Mouse (Mus musculus) cerebellum, postnatal 14 days (tissue): Measurements from ENCODE around the gene Arfip2.

ENCODE experiments used
- DNase-seq, 2 experiments: peaks; one replicate each; pipeline ENCODE4 v3.0.0; 2021; ENCODE audit warnings: mixed read lengths in 2 of 2

The Arfip2 gene

GRCm38 (mm10) chr7:105640233-105640893 is at the start of gene Arfip2, which contains the start of gene Gm45799:
Gene Arfip2, minus strand, starts transcription at chr7:105640416.
Gene Gm45799, plus strand, starts transcription at chr7:105640552.
- peak; percentile 95 to 98 for DNase-seq

GRCm38 (mm10) chr7:105685541-105686197 is 45.5 kb upstream of the Arfip2 start:
- DNase-seq = no peak

GRCm38 (mm10) chr7:105650639-105651435 is 10.6 kb upstream of the Arfip2 start, which contains the start of gene Dnhd1:
Gene Dnhd1, plus strand, starts transcription at chr7:105650827.
- peak; percentile 63 to 72 for DNase-seq

GRCm38 (mm10) chr7:105641936-105642335 is 1.7 kb upstream of the Arfip2 start:
- DNase-seq = no peak

- peak in 1 of 2 experiments; percentile 63 for DNase-seq
These were observed 659 bp upstream of the Arfip2 start for GRCm38 (mm10) chr7:105640894-105641255.

- DNase-seq = no peak
These were observed 460 bp downstream of the Arfip2 start, which contains the start of gene Timm10b for GRCm38 (mm10) chr7:105639756-105640155. Gene Timm10b, plus strand, starts transcription at chr7:105640056.

GRCm38 (mm10) chr7:105639304-105639703 is 912 bp downstream of the Arfip2 start:
- peak in 1 of 2 experiments; percentile 51 for DNase-seq

- no peak for DNase-seq
These were observed 1.4 kb downstream of the Arfip2 start for GRCm38 (mm10) chr7:105638776-105639175.

- DNase-seq = no peak
These were observed 4.5 kb downstream of the Arfip2 start for GRCm38 (mm10) chr7:105635726-105636125.

GRCm38 (mm10) chr7:105634272-105634920 is 5.8 kb downstream of the Arfip2 start:
- DNase-seq = no peak

GRCm38 (mm10) chr7:105633801-105634135 is 6.4 kb downstream of the Arfip2 start:
- DNase-seq = no peak

GRCm38 (mm10) chr7:105633127-105633800 is 7.0 kb downstream of the Arfip2 start, which contains the start of gene Trim3:
Gene Trim3, minus strand, starts transcription at chr7:105633571.
- DNase-seq = peak; percentile 96 to 97

GRCm38 (mm10) chr7:105632551-105632972 is 7.7 kb downstream of the Arfip2 start:
- DNase-seq = peak; percentile 79 to 81

- peak; percentile 53 to 70 for DNase-seq
These were observed 11.6 kb downstream of the Arfip2 start for GRCm38 (mm10) chr7:105628633-105629032.

- peak; percentile 64 to 74 for DNase-seq
These were observed 14.8 kb downstream of the Arfip2 start for GRCm38 (mm10) chr7:105625397-105625796.

- no peak for DNase-seq
These were observed 18.4 kb downstream of the Arfip2 start for GRCm38 (mm10) chr7:105621646-105622292.

GRCm38 (mm10) chr7:105621053-105621452 is 19.2 kb downstream of the Arfip2 start:
- DNase-seq = no peak

GRCm38 (mm10) chr7:105619701-105620100 is 20.5 kb downstream of the Arfip2 start:
- no peak for DNase-seq

GRCm38 (mm10) chr7:105617810-105618209 is 22.4 kb downstream of the Arfip2 start:
- no peak for DNase-seq

GRCm38 (mm10) chr7:105616561-105616960 is 23.7 kb downstream of the Arfip2 start:
- DNase-seq = no peak

- DNase-seq = no peak
These were observed 24.5 kb downstream of the Arfip2 start for GRCm38 (mm10) chr7:105615720-105616119.

- peak in 1 of 2 experiments; percentile 9 for DNase-seq
These were observed 25.8 kb downstream of the Arfip2 start for GRCm38 (mm10) chr7:105614400-105614799.
